Mouse (Mus musculus) mesoderm, embryonic 11.5 days (tissue): Measurements from ENCODE around the gene Ubc.
"Not testable (repeated sequence)": the region's sequence is repeated elsewhere in the genome, so short reads cannot be mapped to it uniquely, and the experiment has no call there.

Experiments used
- DNase-seq: peaks from one replicate; pipeline ENCODE4 v3.0.0-alpha.2; 2012; ENCODE audit warnings: low read depth, low spot score

Gene Ubc

DNA sequence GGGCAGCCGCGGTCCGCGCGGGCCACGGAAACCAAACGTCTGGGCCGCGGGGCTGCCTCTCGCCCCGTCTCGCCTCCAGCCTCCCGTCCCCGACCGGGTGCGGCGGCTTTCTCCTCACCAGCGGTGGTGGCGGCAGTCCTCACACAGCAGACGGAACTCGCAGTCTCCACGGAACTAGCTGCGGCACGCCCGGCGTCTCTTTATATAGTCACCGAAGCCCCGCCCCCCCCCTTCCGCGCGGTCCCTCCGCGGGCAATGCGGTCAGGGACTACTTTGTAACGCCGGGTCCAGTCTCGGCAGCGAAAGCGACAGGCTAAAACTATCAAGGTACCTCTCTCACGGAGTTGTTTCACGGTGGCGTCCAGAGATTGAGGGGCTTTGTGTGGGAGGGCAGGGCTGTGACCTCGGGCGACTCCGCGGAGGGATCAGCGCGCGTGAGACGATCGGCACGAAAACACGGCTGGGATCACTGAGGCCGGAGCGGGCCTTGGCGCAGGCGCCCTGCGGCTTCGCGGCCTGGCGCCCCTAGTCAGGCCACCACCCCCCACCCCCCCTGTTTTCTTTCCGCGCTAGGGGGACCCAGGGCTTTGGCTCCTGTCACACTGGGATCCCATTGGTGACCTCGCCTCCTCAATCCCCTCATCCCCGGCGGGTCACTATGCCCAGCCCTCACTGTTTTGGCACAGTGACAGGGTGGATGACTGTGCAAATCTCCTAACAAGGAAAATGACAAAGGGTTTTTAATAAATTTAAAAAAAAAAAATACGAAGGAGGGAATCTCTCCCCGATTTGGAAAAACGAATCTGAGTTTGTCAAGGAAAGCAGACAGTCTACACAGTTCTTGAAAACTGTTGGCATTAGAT is at the start of gene Ubc:
Gene Ubc, minus strand, starts transcription at position 624 of the 863 bp plus-strand sequence.
- DNase-seq: peak; percentile 92

DNA sequence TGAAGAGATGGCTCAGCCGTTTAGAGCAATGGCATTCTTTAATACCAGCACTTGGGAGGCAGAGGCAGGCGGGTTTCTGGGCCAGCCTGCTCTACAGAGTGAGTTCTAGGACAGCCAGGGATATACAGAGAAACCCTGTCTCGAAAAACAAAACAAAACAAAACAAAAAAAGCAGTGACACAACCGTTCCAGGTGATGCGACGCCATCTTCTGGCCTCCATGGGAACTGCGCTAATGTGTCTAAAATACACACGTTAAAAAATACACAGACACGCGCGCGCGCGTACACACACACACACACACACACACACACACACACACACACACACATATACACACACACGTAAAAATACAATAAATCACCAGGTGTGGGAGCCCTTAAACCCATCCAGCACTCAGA is 44.3 kb upstream of the Ubc start:
- DNase-seq: not testable (repeated sequence)

DNA sequence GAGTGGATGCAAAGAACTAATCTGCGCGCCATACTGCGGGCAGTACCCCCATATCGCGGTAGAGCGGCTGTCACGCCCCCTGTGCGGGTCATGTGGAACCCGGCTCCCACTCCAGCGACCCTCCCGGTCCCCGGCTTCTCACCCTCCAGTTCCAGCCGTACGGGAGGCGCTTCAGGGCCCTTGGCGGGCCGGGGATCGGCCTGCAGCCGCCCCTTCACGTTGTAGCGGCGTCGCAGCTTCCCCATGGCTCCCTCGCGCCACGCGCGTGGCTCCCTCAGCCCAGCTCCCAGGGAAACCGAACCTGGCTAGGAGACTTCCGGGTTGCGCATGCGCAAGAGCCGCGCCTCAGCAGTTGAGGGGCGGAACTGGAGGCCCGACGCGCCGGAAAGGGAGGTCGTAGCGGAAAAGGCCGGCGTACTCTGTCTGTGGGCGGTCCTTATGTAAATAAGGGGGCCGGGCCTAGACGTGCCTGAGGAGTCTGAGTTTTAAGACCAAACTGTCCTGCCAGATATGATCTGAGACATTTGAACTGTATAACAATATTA is 43.9 kb upstream of the Ubc start, which contains the start of gene Dhx37:
Gene Dhx37, minus strand, starts transcription at position 329 of the 545 bp plus-strand sequence.
- peak; percentile 97 for DNase-seq

DNA sequence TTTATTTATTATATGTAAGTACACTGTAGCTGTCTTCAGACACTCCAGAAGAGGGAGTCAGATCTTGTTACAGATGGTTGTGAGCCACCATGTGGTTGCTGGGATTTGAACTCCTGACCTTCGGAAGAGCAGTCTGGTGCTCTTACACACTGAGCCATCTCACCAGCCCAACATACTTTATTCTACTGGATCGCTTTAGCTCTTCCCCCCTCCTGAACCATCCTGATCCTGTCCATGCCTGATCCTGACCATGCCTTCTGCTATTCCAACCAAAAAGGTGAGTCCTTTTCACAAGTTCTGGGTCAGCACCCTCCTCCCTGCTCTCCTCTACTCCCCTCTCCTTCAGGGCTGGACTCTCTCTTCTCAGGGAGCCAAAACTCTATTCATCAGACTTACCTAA is 42.3 kb upstream of the Ubc start:
- DNase-seq: not testable (repeated sequence)

- no peak for DNase-seq
These were observed 36.3 kb upstream of the Ubc start for GRCm38 (mm10) chr5:125426343-125426742.

GRCm38 (mm10) chr5:125425698-125426276 is 35.8 kb upstream of the Ubc start:
- DNase-seq: no peak

GRCm38 (mm10) chr5:125419124-125419523 is 29.1 kb upstream of the Ubc start:
- DNase-seq: no peak

DNA sequence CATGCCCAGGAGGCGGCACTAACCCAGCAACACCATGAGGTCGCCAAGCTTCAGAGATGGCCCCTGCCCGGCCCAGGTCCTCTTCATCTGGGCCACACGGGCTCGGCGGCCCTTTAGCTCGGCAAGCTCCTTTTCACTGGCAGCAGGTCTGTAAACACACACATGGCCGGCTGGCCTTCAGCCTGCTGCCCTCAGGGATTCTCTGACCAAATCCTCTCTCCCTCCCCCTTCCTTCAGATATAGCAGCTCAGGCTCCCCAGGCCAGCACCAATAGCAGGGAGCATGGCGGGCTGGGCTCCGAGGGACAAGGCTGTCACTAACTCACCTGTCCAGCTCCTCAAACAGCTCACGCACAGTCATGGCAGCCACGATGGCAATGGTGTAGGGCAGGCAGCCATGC is 28.6 kb upstream of the Ubc start:
- no peak for DNase-seq

- DNase-seq: no peak
These were observed 26.2 kb upstream of the Ubc start for GRCm38 (mm10) chr5:125416183-125416582.

- DNase-seq: no peak
These were observed 23.8 kb upstream of the Ubc start for GRCm38 (mm10) chr5:125413763-125414162.

- DNase-seq: not testable (repeated sequence)
These were observed 22.5 kb upstream of the Ubc start for GRCm38 (mm10) chr5:125412536-125412935.

DNA sequence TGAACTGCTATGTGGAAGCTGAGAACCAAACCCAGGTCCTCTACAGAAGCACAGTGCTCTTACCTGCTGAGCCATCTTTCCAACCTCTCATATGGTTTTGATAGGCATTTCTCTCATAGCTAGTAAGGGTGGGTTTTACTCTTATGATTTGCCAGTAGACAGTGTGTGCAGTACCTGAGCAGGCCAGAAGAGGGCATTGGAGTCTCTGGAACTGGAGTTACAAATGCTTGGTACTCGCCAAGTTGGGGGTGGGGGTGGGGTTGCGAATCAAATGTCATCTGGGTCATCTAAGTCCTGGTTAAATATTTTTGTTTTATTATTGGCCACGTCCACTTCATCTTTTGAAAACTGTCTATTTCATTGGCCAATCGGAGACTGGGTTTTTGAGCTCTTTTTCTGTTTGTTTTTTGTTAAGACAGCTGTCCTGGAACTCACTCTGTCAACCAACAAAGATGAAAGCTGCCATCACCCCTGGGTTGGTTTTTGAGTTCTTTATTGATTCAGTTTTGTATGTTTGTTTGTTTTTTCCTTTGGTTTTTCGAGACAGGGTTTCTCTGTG is 22.0 kb upstream of the Ubc start:
- peak; percentile 71 for DNase-seq

GRCm38 (mm10) chr5:125409348-125410090 is 19.5 kb upstream of the Ubc start:
- peak; percentile 75 for DNase-seq

GRCm38 (mm10) chr5:125408842-125409241 is 18.8 kb upstream of the Ubc start:
- peak; percentile 93 for DNase-seq

GRCm38 (mm10) chr5:125407910-125408575 is 18.0 kb upstream of the Ubc start:
- DNase-seq: no peak

- no peak for DNase-seq
These were observed 17.2 kb upstream of the Ubc start for GRCm38 (mm10) chr5:125407020-125407830.

DNA sequence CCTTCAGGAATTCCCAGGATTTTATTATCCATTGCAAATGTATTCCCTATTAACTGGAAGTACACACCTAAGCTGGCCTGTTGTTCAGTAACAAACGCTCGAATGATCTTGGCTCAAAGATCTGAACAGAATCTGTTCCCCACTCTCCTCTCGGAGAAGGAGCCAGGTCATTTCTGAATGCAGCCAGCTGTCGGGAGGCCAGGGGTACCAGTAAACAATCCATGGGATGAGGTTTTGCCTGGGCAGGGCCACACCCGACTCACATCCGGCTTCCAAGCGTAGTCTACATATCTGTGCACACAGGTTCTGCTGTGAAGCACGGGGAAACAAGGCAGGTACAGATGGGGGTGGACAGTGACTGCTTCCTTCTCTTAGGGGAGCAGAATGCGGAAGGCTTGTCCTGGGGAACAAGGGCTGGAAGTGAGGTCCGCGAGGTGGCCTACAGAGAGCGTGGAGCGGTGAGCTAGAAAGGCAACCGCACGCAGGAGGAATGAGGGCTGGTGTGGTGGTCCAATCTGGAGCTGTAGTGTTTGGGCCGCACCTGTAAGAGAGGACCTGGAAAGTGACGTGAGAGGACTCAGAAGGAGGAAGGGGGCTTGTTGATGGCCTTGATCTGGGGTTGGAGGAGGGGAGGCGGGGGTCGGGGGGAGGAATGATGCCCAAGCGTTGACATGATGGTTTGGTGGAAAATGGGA is 16.5 kb upstream of the Ubc start:
- DNase-seq: peak; percentile 44

GRCm38 (mm10) chr5:125405546-125406248 is 15.7 kb upstream of the Ubc start:
- DNase-seq: peak; percentile 87
